Mouse (Mus musculus) intestine, embryonic 14.5 days (tissue): ENCODE data around the gene Sdf4. TPM values are rescaled to one million over a fixed set of nuclear protein-coding genes. Genes with fewer than 3 reads are reported as not detected.

Experiments
- ATAC-seq: fragments of 200-750 bp; cut with Nextera tagmentation; replicated peaks from 2 replicates; pipeline ENCODE4 v1.8.0; 2017; ENCODE audit warnings: low read depth, moderate number of reproducible peaks, moderate TSS enrichment, moderate library complexity; ENCODE audit not compliant: low FRiP score, low TSS enrichment
- DNase-seq: peaks from one replicate; pipeline ENCODE4 v3.0.0-alpha.2; 2018; ENCODE audit warnings: low spot score
- H3K27ac ChIP-seq: fragments of 300-500 bp; sonication (generic); 2 replicates; pipeline ENCODE4 v1.5.1; 2014; ENCODE audit warnings: low read depth, mild to moderate bottlenecking, control low read depth
- H3K27me3 ChIP-seq: fragments of 300-500 bp; sonication (generic); replicated peaks from 2 replicates; pipeline ENCODE4 v1.6.1; 2014; ENCODE audit warnings: low read length, control low read depth; ENCODE audit not compliant: control insufficient read depth, insufficient read depth
- H3K36me3 ChIP-seq: fragments of 300-500 bp; sonication (generic); 2 replicates; pipeline ENCODE4 v1.6.1; 2014; ENCODE audit warnings: low read length, control low read depth; ENCODE audit not compliant: control insufficient read depth, insufficient read depth
- H3K4me1 ChIP-seq: fragments of 300-500 bp; sonication (generic); replicated peaks from 2 replicates; pipeline ENCODE4 v1.6.1; 2014; ENCODE audit warnings: low read length, control low read depth, mixed read lengths; ENCODE audit not compliant: control insufficient read depth, insufficient read depth
- H3K4me2 ChIP-seq: fragments of 300-500 bp; sonication (generic); 2 replicates; pipeline ENCODE4 v1.6.1; 2014; ENCODE audit warnings: low read length
- H3K4me3 ChIP-seq: fragments of 300-500 bp; sonication (generic); 2 replicates; pipeline ENCODE4 v1.5.1; 2014; ENCODE audit warnings: low read depth, low read length, control low read depth, mixed read lengths
- H3K9ac ChIP-seq: fragments of 300-500 bp; sonication (generic); 2 replicates; pipeline ENCODE4 v1.6.1; 2014; ENCODE audit warnings: mild to moderate bottlenecking, low read length
- H3K9me3 ChIP-seq: fragments of 300-500 bp; sonication (generic); 2 replicates; pipeline ENCODE4 v1.6.1; 2016; ENCODE audit warnings: low read length, control low read depth; ENCODE audit not compliant: control insufficient read depth
- WGBS: fragments of 180-500 bp; shearing (Covaris S2); extraction: QIAGEN DNeasy Blood & Tissue Kit; methylation state at CpG from one replicate; pipeline ENCODE4 v1.1.7; 2014; 5-methylcytosine and 5-hydroxymethylcytosine counted together
- polyA plus RNA-seq: library from polyadenylated mRNA; unstranded; fragments of >200 nt; fragmentation: Nextera tagmentation; extraction: Ambion mirVana; gene quantifications from 2 replicates; pipeline ENCODE4 v1.2.1, GENCODE M21; 2014

The Sdf4 gene
- polyA plus RNA-seq, 1 experiment from 2014 or later: 157 TPM

- H3K4me3 ChIP-seq: peak overlapping the region; percentile 52
- DNase-seq: no peak
- 60% methylated on average over 7 of the region's 7 CpGs for WGBS
- H3K36me3 ChIP-seq: peaks cover 34% of the 10 kb centered on the region
- no peak overlapping the region for H3K27ac ChIP-seq
- no peak for ATAC-seq
- peak overlapping the region; percentile 93 for H3K4me2 ChIP-seq
- H3K27me3 ChIP-seq: no peaks in the 10 kb centered on the region
- H3K9me3 ChIP-seq: no peaks in the 10 kb centered on the region
- peak overlapping the region; percentile 58 for H3K9ac ChIP-seq
- peaks cover 17% of the 10 kb centered on the region for H3K4me1 ChIP-seq
Measured at GRCm38 (mm10) chr4:155963106-155963505, 29.6 kb upstream of the Sdf4 start.

- H3K9me3 ChIP-seq: no peaks in the 10 kb centered on the region
- H3K9ac ChIP-seq: no peak overlapping the region
- H3K27me3 ChIP-seq: no peaks in the 10 kb centered on the region
- DNase-seq (no peak), ATAC-seq (no peak)
- no peak overlapping the region for H3K4me2 ChIP-seq
- H3K36me3 ChIP-seq: peaks cover 24% of the 10 kb centered on the region
- WGBS: 88% methylated on average over 11 of the region's 11 CpGs
- no peak overlapping the region for H3K4me3 ChIP-seq
- H3K4me1 ChIP-seq: peaks cover 17% of the 10 kb centered on the region
- H3K27ac ChIP-seq: no peak overlapping the region
Measured at GRCm38 (mm10) chr4:155964396-155964795, 28.3 kb upstream of the Sdf4 start.

- 70% methylated on average over 13 of the region's 13 CpGs for WGBS
- H3K4me3 ChIP-seq: no peak overlapping the region
- no peak for DNase-seq
- no peaks in the 10 kb centered on the region for H3K27me3 ChIP-seq
- H3K9ac ChIP-seq: no peak overlapping the region
- no peaks in the 10 kb centered on the region for H3K4me1 ChIP-seq
- 0 out of 2 replicates have a peak, but pooled peaks have one; percentile 51 for ATAC-seq
- H3K36me3 ChIP-seq: peaks cover 18% of the 10 kb centered on the region
- H3K9me3 ChIP-seq: no peaks in the 10 kb centered on the region
- no peak overlapping the region for H3K4me2 ChIP-seq
- H3K27ac ChIP-seq: no peak overlapping the region
Measured at GRCm38 (mm10) chr4:155969043-155969653, 23.5 kb upstream of the Sdf4 start.

GRCm38 (mm10) chr4:155970286-155970685 is 22.4 kb upstream of the Sdf4 start:
- DNase-seq: no peak
- Histone ChIP-seq H3K4me1 (no peaks in the 10 kb centered on the region), H3K27me3 (no peaks in the 10 kb centered on the region), H3K27ac (no peak overlapping the region), H3K4me3 (no peak overlapping the region), H3K9ac (no peak overlapping the region), H3K9me3 (no peaks in the 10 kb centered on the region), H3K36me3 (peaks cover 12% of the 10 kb centered on the region), H3K4me2 (no peak overlapping the region)
- ATAC-seq: no peak
- 79% methylated on average over 5 of the region's 5 CpGs for WGBS

- Histone ChIP-seq H3K9me3 (no peaks in the 10 kb centered on the region), H3K9ac (no peak overlapping the region), H3K27ac (no peak overlapping the region), H3K36me3 (no peaks in the 10 kb centered on the region), H3K4me3 (no peak overlapping the region), H3K4me1 (no peaks in the 10 kb centered on the region), H3K4me2 (no peak overlapping the region), H3K27me3 (no peaks in the 10 kb centered on the region)
- ATAC-seq (no peak), DNase-seq (no peak)
- 75% methylated on average over 6 of the region's 6 CpGs for WGBS
Measured at GRCm38 (mm10) chr4:155972651-155973050, 20.0 kb upstream of the Sdf4 start.

- no peaks in the 10 kb centered on the region for H3K4me1 ChIP-seq
- no peaks in the 10 kb centered on the region for H3K36me3 ChIP-seq
- DNase-seq: no peak
- H3K4me2 ChIP-seq: no peak overlapping the region
- no peak for ATAC-seq
- no peak overlapping the region for H3K9ac ChIP-seq
- 68% methylated on average over 2 of the region's 2 CpGs for WGBS
- H3K27me3 ChIP-seq: no peaks in the 10 kb centered on the region
- no peak overlapping the region for H3K4me3 ChIP-seq
- H3K9me3 ChIP-seq: no peaks in the 10 kb centered on the region
- H3K27ac ChIP-seq: no peak overlapping the region
Measured at GRCm38 (mm10) chr4:155973239-155973638, 19.4 kb upstream of the Sdf4 start.

- ATAC-seq: no peak
- no peaks in the 10 kb centered on the region for H3K9me3 ChIP-seq
- H3K4me3 ChIP-seq: no peak overlapping the region
- peaks cover 7% of the 10 kb centered on the region; the same call in 1 of the 2 replicates for H3K27me3 ChIP-seq
- H3K27ac ChIP-seq: no peak overlapping the region
- no peaks in the 10 kb centered on the region for H3K4me1 ChIP-seq
- WGBS: 77% methylated on average over 12 of the region's 12 CpGs
- H3K4me2 ChIP-seq: no peak overlapping the region
- DNase-seq: no peak
- no peaks in the 10 kb centered on the region for H3K36me3 ChIP-seq
- no peak overlapping the region for H3K9ac ChIP-seq
Measured at GRCm38 (mm10) chr4:155981436-155982082, 11.1 kb upstream of the Sdf4 start.

GRCm38 (mm10) chr4:155983788-155984187 is 8.9 kb upstream of the Sdf4 start:
- no peaks in the 10 kb centered on the region for H3K4me1 ChIP-seq
- no peak overlapping the region for H3K4me3 ChIP-seq
- no peak for ATAC-seq
- H3K4me2 ChIP-seq: no peak overlapping the region
- no peaks in the 10 kb centered on the region for H3K36me3 ChIP-seq
- H3K9ac ChIP-seq: no peak overlapping the region
- no peak for DNase-seq
- WGBS: 19% methylated on average over 2 of the region's 2 CpGs
- H3K27me3 ChIP-seq: peaks cover 7% of the 10 kb centered on the region; the same call in 1 of the 2 replicates
- no peak overlapping the region for H3K27ac ChIP-seq
- H3K9me3 ChIP-seq: no peaks in the 10 kb centered on the region
